Mouse (Mus musculus) embryonic facial prominence, embryonic 11.5 days (tissue): ENCODE results near the gene Armc9. TPM values are rescaled to one million over a fixed set of nuclear protein-coding genes. Genes with fewer than 3 reads are reported as not detected.

ENCODE experiments used
- ATAC-seq: fragments of 200-750 bp; cut with Nextera tagmentation; replicated peaks from 2 replicates; pipeline ENCODE4 v1.8.0; 2017; ENCODE audit warnings: low read depth; ENCODE audit not compliant: insufficient number of reproducible peaks, low FRiP score, low TSS enrichment
- DNase-seq: peaks from one replicate; pipeline ENCODE4 v3.0.0-alpha.2; 2015; ENCODE audit warnings: low spot score
- H3K27ac ChIP-seq: fragments of 300-500 bp; sonication (generic); replicated peaks from 2 replicates; pipeline ENCODE4 v1.5.1; 2014; ENCODE audit warnings: mild to moderate bottlenecking, low read depth, low read length, control low read depth
- H3K27me3 ChIP-seq: fragments of 300-500 bp; sonication (generic); 2 replicates; pipeline ENCODE4 v1.6.1; 2014; ENCODE audit warnings: mild to moderate bottlenecking, low read length, moderate library complexity, mixed read lengths; ENCODE audit not compliant: control insufficient read depth, insufficient read depth
- H3K36me3 ChIP-seq: fragments of 300-500 bp; sonication (generic); replicated peaks from 2 replicates; pipeline ENCODE4 v1.6.1; 2014; ENCODE audit warnings: low read depth, mild to moderate bottlenecking, low read length, moderate library complexity, mixed read lengths; ENCODE audit not compliant: control insufficient read depth, insufficient read depth
- H3K4me1 ChIP-seq: fragments of 300-500 bp; sonication (generic); 2 replicates; pipeline ENCODE4 v1.6.1; 2014; ENCODE audit warnings: low read length, mixed read lengths; ENCODE audit not compliant: control insufficient read depth, insufficient read depth
- H3K4me2 ChIP-seq: fragments of 300-500 bp; sonication (generic); 2 replicates; pipeline ENCODE4 v1.6.1; 2014; ENCODE audit warnings: low read depth, mild to moderate bottlenecking, control low read depth, low read length, moderate library complexity
- H3K4me3 ChIP-seq: fragments of 300-500 bp; sonication (generic); 2 replicates; pipeline ENCODE4 v1.5.1; 2014; ENCODE audit warnings: low read depth, low read length, control low read depth
- H3K9ac ChIP-seq: fragments of 300-500 bp; sonication (generic); replicated peaks from 2 replicates; pipeline ENCODE4 v1.6.1; 2014; ENCODE audit warnings: mild to moderate bottlenecking, control low read depth, low read length
- H3K9me3 ChIP-seq: fragments of 300-500 bp; sonication (generic); replicated peaks from 2 replicates; pipeline ENCODE4 v1.6.1; 2016; ENCODE audit warnings: mild to moderate bottlenecking, low read length, inconsistent platforms, mixed read lengths; ENCODE audit not compliant: control insufficient read depth
- WGBS: fragments of 180-500 bp; shearing (Covaris S2); extraction: QIAGEN DNeasy Blood & Tissue Kit; methylation state at CpG from one replicate; pipeline ENCODE4 v1.1.7; 2014; 5-methylcytosine and 5-hydroxymethylcytosine counted together
- polyA plus RNA-seq: library from polyadenylated mRNA; unstranded; fragments of >200 nt; fragmentation: Nextera tagmentation; extraction: Ambion mirVana; gene quantifications from 2 replicates; pipeline ENCODE4 v1.2.1, GENCODE M21; 2014

Gene Armc9
- polyA plus RNA-seq, 1 experiment from 2014 or later, result 28.3 TPM

DNA sequence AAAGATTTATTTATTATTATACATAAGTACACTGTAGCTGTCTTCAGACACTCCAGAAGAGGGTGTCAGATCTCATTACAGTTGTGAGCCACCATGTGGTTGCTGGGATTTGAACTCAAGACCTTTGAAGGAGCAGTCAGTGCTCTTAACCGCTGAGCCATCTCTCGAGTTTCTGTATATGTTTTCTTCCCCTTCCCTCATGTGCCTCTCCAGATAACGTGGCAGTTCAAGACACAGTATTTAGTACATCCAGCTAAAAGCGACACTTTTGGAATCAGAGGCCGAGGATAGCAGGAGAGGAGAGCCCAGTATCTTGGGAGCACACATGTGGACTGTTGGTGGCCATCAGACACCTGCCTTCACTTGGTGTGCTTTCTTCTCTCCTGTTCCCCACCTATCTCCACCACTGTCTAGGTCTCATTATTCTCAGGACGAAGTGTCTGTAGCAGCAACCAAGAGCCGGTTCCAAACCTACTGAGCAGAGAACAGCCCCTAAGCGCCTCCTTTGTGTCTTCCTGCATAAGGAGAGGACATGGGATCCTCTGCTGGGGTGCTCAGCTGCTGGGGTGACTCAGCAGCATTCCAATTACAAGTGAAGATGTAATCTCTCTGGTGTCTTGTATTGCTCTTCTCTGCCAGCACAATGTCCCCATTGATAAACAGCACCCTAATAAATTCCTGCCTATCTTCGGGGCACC lies 114.1 kb downstream of the Armc9 start:
- Histone ChIP-seq H3K9ac (no peak overlapping the region), H3K9me3 (no peaks in the 10 kb centered on the region), H3K27ac (no peak overlapping the region), H3K36me3 (no peaks in the 10 kb centered on the region), H3K4me2 (no peak overlapping the region), H3K4me3 (no peak overlapping the region), H3K4me1 (no peaks in the 10 kb centered on the region), H3K27me3 (no peaks in the 10 kb centered on the region)
- no peak for DNase-seq
- ATAC-seq, result no peak
- 91% methylated on average over 9 of the region's 9 CpGs for WGBS

- Histone ChIP-seq H3K4me2 (no peak overlapping the region), H3K36me3 (no peaks in the 10 kb centered on the region), H3K9ac (no peak overlapping the region), H3K27me3 (no peaks in the 10 kb centered on the region), H3K4me1 (no peaks in the 10 kb centered on the region), H3K27ac (no peak overlapping the region), H3K4me3 (no peak overlapping the region), H3K9me3 (no peaks in the 10 kb centered on the region)
- ATAC-seq (no peak), DNase-seq (no peak)
- 83% methylated on average over 4 of the region's 4 CpGs for WGBS
Observed at GRCm38 (mm10) chr1:86269190-86269508, 114.6 kb downstream of the Armc9 start.

DNA sequence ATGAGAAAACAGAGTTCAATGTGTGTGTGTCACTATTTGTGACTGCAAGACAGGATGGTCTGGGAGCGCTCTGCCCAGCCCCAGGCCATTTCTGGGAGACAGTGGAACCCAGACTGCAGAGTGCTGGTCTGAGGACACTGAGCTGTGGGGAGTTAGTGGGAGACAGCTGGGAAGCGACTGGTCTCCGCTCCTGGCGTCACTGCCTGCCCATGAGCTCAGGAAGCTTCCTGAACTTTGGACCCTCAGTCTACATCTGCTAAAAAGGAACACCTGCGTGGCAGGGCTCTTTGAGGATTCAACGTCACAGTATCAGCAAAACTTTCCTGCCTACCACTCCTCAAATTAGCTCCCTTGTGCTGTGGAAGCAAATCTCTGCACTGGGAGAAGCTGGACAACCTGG lies 117.1 kb downstream of the Armc9 start:
- Histone ChIP-seq H3K4me1 (no peaks in the 10 kb centered on the region), H3K4me2 (no peak overlapping the region), H3K27ac (no peak overlapping the region), H3K27me3 (no peaks in the 10 kb centered on the region), H3K4me3 (no peak overlapping the region), H3K36me3 (no peaks in the 10 kb centered on the region), H3K9me3 (no peaks in the 10 kb centered on the region), H3K9ac (no peak overlapping the region)
- WGBS, result 67% methylated on average over 6 of the region's 6 CpGs
- DNase-seq, result no peak
- no peak for ATAC-seq

DNA sequence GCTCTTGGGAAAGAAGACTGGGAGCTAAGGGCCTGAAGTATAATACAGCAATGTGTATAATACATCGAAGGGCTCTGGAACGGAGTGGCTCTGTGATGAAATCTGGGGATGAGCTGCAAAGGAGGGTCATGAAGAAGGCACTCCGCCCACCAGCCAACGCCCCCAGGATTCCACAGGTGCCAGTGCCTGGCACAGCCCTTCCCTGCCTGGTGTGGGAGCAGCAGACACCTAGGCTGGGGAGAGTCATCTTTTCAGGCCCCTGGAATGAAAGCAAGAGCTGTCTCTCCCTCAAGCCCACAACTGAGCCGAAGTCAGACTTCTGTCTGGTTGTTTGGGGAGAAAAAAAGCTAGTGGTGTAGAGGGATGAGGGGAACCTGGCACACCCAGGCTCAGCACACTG lies 122.5 kb downstream of the Armc9 start:
- 84% methylated on average over 5 of the region's 5 CpGs for WGBS
- H3K36me3 ChIP-seq, result no peaks in the 10 kb centered on the region
- no peaks in the 10 kb centered on the region for H3K4me1 ChIP-seq
- no peak for ATAC-seq
- no peak for DNase-seq
- no peak overlapping the region for H3K4me3 ChIP-seq
- H3K9ac ChIP-seq, result no peak overlapping the region
- no peaks in the 10 kb centered on the region for H3K9me3 ChIP-seq
- H3K27me3 ChIP-seq, result no peaks in the 10 kb centered on the region
- H3K4me2 ChIP-seq, result no peak overlapping the region; the same call in 1 of the 2 replicates
- no peak overlapping the region for H3K27ac ChIP-seq

DNA sequence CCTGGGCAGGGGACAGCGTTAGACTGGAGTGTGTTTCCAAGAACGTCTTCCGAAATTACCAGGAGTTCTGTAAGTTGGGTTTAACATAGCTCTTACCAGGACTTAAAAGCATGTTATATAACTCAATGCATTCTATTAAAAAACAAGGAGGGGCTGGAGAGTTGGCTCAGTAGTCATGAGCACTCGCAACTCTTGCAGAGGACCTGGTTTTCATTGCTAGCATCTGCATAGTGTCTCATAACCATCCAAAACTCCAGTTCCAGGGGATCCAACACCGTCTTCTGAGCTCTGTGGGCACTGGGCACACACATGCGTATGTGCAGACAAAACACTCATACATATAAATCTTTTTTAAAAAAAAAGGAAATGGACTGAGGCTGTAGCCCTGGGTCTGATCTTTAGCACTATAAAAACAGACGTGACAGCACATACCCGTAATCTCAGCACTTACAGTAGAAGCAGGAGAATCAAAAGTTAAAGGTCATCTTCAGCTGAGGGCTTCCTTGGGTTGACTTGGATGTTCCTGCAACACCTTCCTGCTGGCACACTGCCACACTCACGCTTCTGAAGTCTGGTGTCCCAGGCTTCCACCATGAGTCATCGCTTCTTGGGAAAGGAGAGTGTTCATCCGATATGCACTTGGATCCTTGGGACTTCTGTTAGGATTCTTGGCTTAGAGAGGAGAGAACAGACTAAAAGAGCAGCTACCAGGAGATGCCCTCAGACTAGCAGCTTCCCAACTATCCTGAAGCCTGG lies 127.4 kb downstream of the Armc9 start:
- Histone ChIP-seq H3K4me2 (no peak overlapping the region), H3K9me3 (no peaks in the 10 kb centered on the region), H3K27me3 (no peaks in the 10 kb centered on the region), H3K27ac (no peak overlapping the region), H3K4me1 (no peaks in the 10 kb centered on the region), H3K36me3 (no peaks in the 10 kb centered on the region), H3K9ac (no peak overlapping the region), H3K4me3 (no peak overlapping the region)
- no peak for ATAC-seq
- 92% methylated on average over 11 of the region's 11 CpGs for WGBS
- no peak for DNase-seq

- H3K9ac ChIP-seq, result no peak overlapping the region
- DNase-seq (no peak), ATAC-seq (no peak)
- H3K4me3 ChIP-seq, result no peak overlapping the region
- WGBS, result 90% methylated on average over 5 of the region's 5 CpGs
- no peaks in the 10 kb centered on the region for H3K27me3 ChIP-seq
- no peaks in the 10 kb centered on the region for H3K9me3 ChIP-seq
- H3K27ac ChIP-seq, result no peak overlapping the region
- no peak overlapping the region for H3K4me2 ChIP-seq
- H3K4me1 ChIP-seq, result no peaks in the 10 kb centered on the region
- H3K36me3 ChIP-seq, result no peaks in the 10 kb centered on the region
Observed at GRCm38 (mm10) chr1:86284101-86284500, 129.5 kb downstream of the Armc9 start.

DNA sequence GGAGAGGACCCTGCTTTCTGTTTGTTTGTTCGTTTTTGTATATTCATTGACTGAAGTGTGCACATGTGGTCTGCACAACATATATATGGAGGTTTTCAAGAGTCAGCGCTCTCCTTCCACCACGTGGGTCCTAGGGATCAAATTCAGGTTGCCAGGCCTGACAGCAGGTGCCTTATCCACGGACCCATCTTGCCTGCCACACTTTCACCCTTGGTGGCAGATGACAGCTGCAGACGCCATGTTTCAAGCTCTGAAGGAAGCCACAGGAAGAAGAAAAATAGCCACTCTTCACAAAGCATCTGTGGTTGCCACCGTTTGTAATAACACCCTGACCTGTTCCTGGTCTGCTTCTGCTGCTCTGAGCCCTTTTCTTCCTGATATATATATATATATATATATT lies 130.7 kb downstream of the Armc9 start:
- Histone ChIP-seq H3K9ac (no peak overlapping the region), H3K27ac (no peak overlapping the region), H3K36me3 (no peaks in the 10 kb centered on the region), H3K4me3 (no peak overlapping the region), H3K4me2 (no peak overlapping the region), H3K4me1 (no peaks in the 10 kb centered on the region), H3K27me3 (no peaks in the 10 kb centered on the region), H3K9me3 (no peaks in the 10 kb centered on the region)
- DNase-seq (no peak), ATAC-seq (no peak)
- 83% methylated on average over 6 of the region's 6 CpGs for WGBS

GRCm38 (mm10) chr1:86287473-86287872 lies 132.9 kb downstream of the Armc9 start:
- no peaks in the 10 kb centered on the region for H3K36me3 ChIP-seq
- H3K9me3 ChIP-seq, result no peaks in the 10 kb centered on the region
- H3K4me1 ChIP-seq, result no peaks in the 10 kb centered on the region
- DNase-seq (no peak), ATAC-seq (no peak)
- H3K9ac ChIP-seq, result no peak overlapping the region
- no peak overlapping the region for H3K4me3 ChIP-seq
- no peak overlapping the region for H3K27ac ChIP-seq
- no peak overlapping the region for H3K4me2 ChIP-seq
- no peaks in the 10 kb centered on the region for H3K27me3 ChIP-seq
- 81% methylated on average over 4 of the region's 4 CpGs for WGBS
